Mouse (Mus musculus) spleen, adult 2 months (tissue): Measurements from ENCODE around the gene Rpl12.

Experiments used
- CTCF ChIP-seq: fragments of 200-500 bp; IDR thresholded peaks from 2 replicates; pipeline ENCODE4 v1.5.1; 2011; ENCODE audit warnings: mild to moderate bottlenecking, inconsistent platforms; ENCODE audit not compliant: insufficient read depth, insufficient read length, insufficient replicate concordance; ENCODE audit errors: extremely low read depth
- POLR2A ChIP-seq: fragments of 200-500 bp; IDR thresholded peaks from 2 replicates; pipeline ENCODE4 v1.6.1; 2011; ENCODE audit warnings: low read depth, low read length, inconsistent platforms

GRCm38 (mm10) chr2:32979675-32980074, 18.3 kb downstream of the Rpl12 start:
- TF ChIP-seq CTCF (no peak), POLR2A (no peak)
